Mouse (Mus musculus) CH12.LX (cell line): ENCODE results near the gene Fam227b. TPM values are rescaled to one million over a fixed set of nuclear protein-coding genes. Genes with fewer than 3 reads are reported as not detected.

Experiments
- DNase-seq: peaks from one replicate; pipeline ENCODE4 v3.0.0-alpha.2; 2013; ENCODE audit errors: extremely low read depth
- H3K27ac ChIP-seq: 2 replicates; pipeline ENCODE4 v1.5.1; 2012; ENCODE audit warnings: low read depth, mild to moderate bottlenecking, control low read depth, moderate library complexity; ENCODE audit not compliant: insufficient read depth
- H3K27me3 ChIP-seq: replicated peaks from 2 replicates; pipeline ENCODE3; 2012; ENCODE audit warnings: inconsistent platforms
- H3K36me3 ChIP-seq, 2 experiments: replicated peaks in 1 of 2; 2 replicates each; pipeline versions ENCODE3 to v1.6.1; 2012; ENCODE audit warnings: inconsistent platforms in 1 of 2, low read length in 1 of 2, mild to moderate bottlenecking in 1 of 2, mixed read lengths in 1 of 2, moderate library complexity in 1 of 2; ENCODE audit not compliant: control insufficient read depth in 1 of 2, insufficient read depth in 1 of 2
- H3K4me1 ChIP-seq, 2 experiments: 2 replicates each; pipeline ENCODE4 v1.6.1; 2012; ENCODE audit warnings: inconsistent platforms in 1 of 2, moderate library complexity in 1 of 2; ENCODE audit not compliant: insufficient read depth in 2 of 2, control insufficient read depth in 1 of 2
- H3K4me2 ChIP-seq: 2 replicates; pipeline ENCODE4 v1.6.1; 2012; ENCODE audit warnings: low read depth, mild to moderate bottlenecking, control low read depth; ENCODE audit not compliant: poor library complexity, insufficient read depth, severe bottlenecking
- H3K4me3 ChIP-seq, 3 experiments: fragments of 150-350 bp in 1 of 3; sonication (generic) in 1 of 3; replicated peaks in 1 of 3; 2 replicates each; pipeline versions ENCODE3 to v1.5.1; 2011 to 2012; ENCODE audit warnings: low read depth in 2 of 3, low read length in 2 of 3, mild to moderate bottlenecking in 2 of 3, moderate library complexity in 2 of 3, control low read depth in 1 of 3, improper control_type of control experiment in 1 of 3, inconsistent platforms in 1 of 3, mixed read lengths in 1 of 3; ENCODE audit not compliant: poor library complexity in 1 of 3
- H3K79me2 ChIP-seq: replicated peaks from 2 replicates; pipeline ENCODE4 v1.6.1; 2012; ENCODE audit warnings: mild to moderate bottlenecking, moderate library complexity; ENCODE audit not compliant: control insufficient read depth, poor library complexity, insufficient read depth, severe bottlenecking; ENCODE audit errors: extremely low read depth
- H3K9ac ChIP-seq: 2 replicates; pipeline ENCODE4 v1.6.1; 2012; ENCODE audit warnings: low read depth, mild to moderate bottlenecking, control low read depth, moderate library complexity; ENCODE audit not compliant: insufficient read depth
- H3K9me3 ChIP-seq: replicated peaks from 2 replicates; pipeline ENCODE3; 2012; ENCODE audit warnings: low read length, inconsistent platforms, mixed read lengths
- CTCF ChIP-seq, 2 experiments: IDR thresholded peaks in 1 of 2; conservative IDR thresholded peaks in 1 of 2; 2 replicates each; pipeline ENCODE4 v1.5.1; 2011 to 2012; ENCODE audit warnings: low read depth in 2 of 2, low read length in 2 of 2, improper control_type of control experiment in 1 of 2, inconsistent platforms in 1 of 2, mild to moderate bottlenecking in 1 of 2, moderate library complexity in 1 of 2
- ETS1 ChIP-seq: conservative IDR thresholded peaks from 2 replicates; pipeline ENCODE4 v1.6.1; 2012; ENCODE audit warnings: low read depth, mild to moderate bottlenecking, inconsistent platforms, low read length, improper control_type of control experiment, moderate library complexity
- GABPA ChIP-seq: IDR thresholded peaks from 2 replicates; pipeline ENCODE4 v1.6.1; 2012; ENCODE audit warnings: low read depth, low read length, improper control_type of control experiment, inconsistent platforms; ENCODE audit not compliant: insufficient replicate concordance
- JUND ChIP-seq: conservative IDR thresholded peaks from 2 replicates; pipeline ENCODE4 v1.6.1; 2011; ENCODE audit warnings: low read depth, low read length, improper control_type of control experiment
- KAT2A ChIP-seq: IDR thresholded peaks from 2 replicates; pipeline ENCODE4 v1.6.1; 2012; ENCODE audit warnings: low read length, improper control_type of control experiment, inconsistent platforms; ENCODE audit not compliant: insufficient replicate concordance
- MAX ChIP-seq: IDR thresholded peaks from 2 replicates; pipeline ENCODE4 v1.6.1; 2011; ENCODE audit warnings: low read length, improper control_type of control experiment
- MAZ ChIP-seq: IDR thresholded peaks from 2 replicates; pipeline ENCODE4 v1.6.1; 2012; ENCODE audit warnings: low read depth, mild to moderate bottlenecking, inconsistent platforms, low read length, improper control_type of control experiment, moderate library complexity
- MEF2A ChIP-seq: IDR thresholded peaks from 2 replicates; pipeline ENCODE4 v1.6.1; 2014; ENCODE audit warnings: low read depth, mild to moderate bottlenecking, inconsistent platforms, low read length, improper control_type of control experiment, borderline replicate concordance
- MXI1 ChIP-seq: IDR thresholded peaks from 2 replicates; pipeline ENCODE4 v1.6.1; 2011; ENCODE audit warnings: mild to moderate bottlenecking, low read depth, low read length, improper control_type of control experiment
- MYC ChIP-seq: IDR thresholded peaks from 2 replicates; pipeline ENCODE4 v1.6.1; 2011; ENCODE audit warnings: low read depth, mild to moderate bottlenecking, improper control_type of control experiment, low read length
- NELFE ChIP-seq: IDR thresholded peaks from 2 replicates; pipeline ENCODE4 v1.6.1; 2011; ENCODE audit warnings: low read depth, low read length, improper control_type of control experiment
- NRF1 ChIP-seq: IDR thresholded peaks from 2 replicates; pipeline ENCODE4 v1.6.1; 2014; ENCODE audit warnings: low read depth, mild to moderate bottlenecking, inconsistent platforms, low read length, improper control_type of control experiment, moderate library complexity
- POLR2A ChIP-seq: IDR thresholded peaks from 2 replicates; pipeline ENCODE4 v1.6.1; 2011; ENCODE audit warnings: low read depth, mild to moderate bottlenecking, improper control_type of control experiment, low read length
- UBTF ChIP-seq: IDR thresholded peaks from 2 replicates; pipeline ENCODE4 v1.6.1; 2012; ENCODE audit warnings: low read depth, mild to moderate bottlenecking, inconsistent platforms, low read length, improper control_type of control experiment, moderate library complexity
- USF1 ChIP-seq: IDR thresholded peaks from 2 replicates; pipeline ENCODE4 v1.6.1; 2014; ENCODE audit warnings: low read depth, mild to moderate bottlenecking, inconsistent platforms, low read length, improper control_type of control experiment
- USF2 ChIP-seq: conservative IDR thresholded peaks from 2 replicates; pipeline ENCODE4 v1.6.1; 2011; ENCODE audit warnings: low read depth, low read length, improper control_type of control experiment
- ZC3H11A ChIP-seq: IDR thresholded peaks from 2 replicates; pipeline ENCODE4 v1.6.1; 2012; ENCODE audit warnings: low read depth, mild to moderate bottlenecking, inconsistent platforms, low read length, improper control_type of control experiment
- ZKSCAN1 ChIP-seq: IDR thresholded peaks from 2 replicates; pipeline ENCODE4 v1.6.1; 2012; ENCODE audit warnings: low read depth, inconsistent platforms, low read length, improper control_type of control experiment, borderline replicate concordance
- ZMIZ1 ChIP-seq: IDR thresholded peaks from 2 replicates; pipeline ENCODE4 v1.6.1; 2012; ENCODE audit warnings: low read depth, mild to moderate bottlenecking, inconsistent platforms, low read length, improper control_type of control experiment
- ZNF384 ChIP-seq: IDR thresholded peaks from 2 replicates; pipeline ENCODE4 v1.6.1; 2012; ENCODE audit warnings: low read depth, low read length, improper control_type of control experiment, inconsistent platforms
- dilution Hi-C: fragments of 300-500 bp; cut with MboI; formaldehyde crosslinking; loops from 2 replicates; pipeline ENCODE4 v1.14.3; 2020; ENCODE audit warnings: low sequenced_read_pairs; ENCODE audit not compliant: extremely low pct_unique_long_range_greater_than_20kb, extremely low pct_ligation_motif_present
- in situ Hi-C: fragments of 300-500 bp; cut with MboI; formaldehyde crosslinking; loops from 3 replicates; pipeline ENCODE4 v1.14.3; 2019; ENCODE audit warnings: low sequenced_read_pairs, low pct_ligation_motif_present, low pct_unique_long_range_greater_than_20kb, mixed read lengths
- polyA plus RNA-seq: library from polyadenylated mRNA; unstranded; fragments of >175 nt; gene quantifications from 2 replicates; pipeline ENCODE4 v1.2.1, GENCODE M21; 2012; ENCODE audit warnings: low read depth; ENCODE audit not compliant: insufficient read length
- total RNA-seq, 2 experiments: library from RNA; depleted of rRNA; stranded (reverse); fragments of 300-350 nt in 1 of 2; fragments of >200 nt in 1 of 2; gene quantifications; 2 replicates each; pipeline ENCODE4 v1.2.3; 2012 to 2014

Fam227b gene
- total and polyA plus RNA-seq, 3 experiments = not detected

DNA sequence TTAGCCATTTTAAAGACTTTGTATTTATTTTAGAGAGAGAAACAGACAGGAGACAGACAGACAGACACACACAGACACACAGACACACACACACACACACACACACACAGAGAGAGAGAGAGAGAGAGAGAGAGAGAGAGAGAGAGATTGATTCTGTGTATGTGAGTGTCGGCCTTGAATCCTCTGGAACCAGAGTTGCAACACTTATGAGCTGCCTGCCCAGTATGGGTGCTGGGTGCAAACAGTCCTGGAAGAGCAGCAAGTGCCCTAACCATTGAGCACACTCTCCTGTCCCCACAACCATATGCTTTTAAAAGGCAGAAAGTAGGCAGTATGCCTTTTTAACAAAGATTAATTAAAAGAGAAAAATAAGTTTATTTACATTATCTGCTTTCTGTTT, 183.0 kb downstream of the Fam227b start:
- Histone ChIP-seq H3K27ac (no peak overlapping the region), H3K9ac (no peak overlapping the region), H3K4me2 (no peak overlapping the region), H3K9me3 (no peaks in the 10 kb centered on the region), H3K4me1 (no peaks in the 10 kb centered on the region), H3K79me2 (no peaks in the 10 kb centered on the region)
- in situ Hi-C loops (no loop called here), dilution Hi-C loops (no loop called here)
- DNase-seq = no peak
- TF ChIP-seq KAT2A = no peak
- TF ChIP-seq POLR2A = no peak
- no peak for TF ChIP-seq JUND
- no peak for TF ChIP-seq ZKSCAN1
- TF ChIP-seq ZMIZ1 = no peak
- TF ChIP-seq MYC = no peak
- no peak for TF ChIP-seq MAX
- TF ChIP-seq, all 38 proteins: peak for 0
- Histone ChIP-seq H3K4me3 (no peak overlapping the region), H3K36me3 (peaks cover 7 to 64% of the 10 kb centered on the region in 2 experiments), H3K27me3 (no peaks in the 10 kb centered on the region)

DNA sequence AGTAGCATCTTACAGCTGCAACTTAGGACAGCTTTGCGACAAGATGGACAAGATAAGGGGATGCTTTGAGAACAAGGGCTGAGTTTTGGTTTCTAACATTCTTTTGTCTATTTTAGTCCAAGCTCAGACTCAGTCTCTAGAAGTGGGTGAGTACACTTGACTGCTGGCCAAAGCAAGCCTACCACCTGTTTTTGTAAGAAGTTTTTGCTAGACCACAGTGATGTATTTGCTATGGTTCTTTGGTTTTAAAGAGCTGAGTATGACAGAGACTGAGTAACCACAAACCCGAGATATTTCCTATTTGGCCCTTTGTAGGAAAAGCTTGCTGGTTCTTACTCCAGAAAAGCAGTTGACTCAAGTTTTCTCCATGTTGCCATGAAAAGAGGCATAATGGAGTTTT, 203.6 kb downstream of the Fam227b start:
- dilution Hi-C loops (no loop called here), in situ Hi-C loops (no loop called here)
- TF ChIP-seq MEF2A (no peak), ZNF384 (no peak), ZC3H11A (no peak), MXI1 (no peak), UBTF (no peak), NRF1 (no peak), USF2 (no peak), USF1 (no peak), CTCF (conservative IDR thresholded peaks at IDR 0.05 in 1 of 2, IDR thresholded peaks at IDR 0.05 in 1 of 2; ENCODE audit: low read depth in 2 of 2, low read length in 2 of 2) (no peak), MYC (no peak), ETS1 (no peak), MAZ (no peak), NELFE (no peak), ZKSCAN1 (no peak), GABPA (no peak)
- Histone ChIP-seq H3K79me2 (no peaks in the 10 kb centered on the region), H3K36me3 (peaks cover 17 to 55% of the 10 kb centered on the region in 2 experiments), H3K4me3 (no peak overlapping the region), H3K4me2 (no peak overlapping the region), H3K9ac (no peak overlapping the region), H3K9me3 (peaks cover 2% of the 10 kb centered on the region), H3K27me3 (no peaks in the 10 kb centered on the region), H3K27ac (no peak overlapping the region), H3K4me1 (peaks cover 0 to 4% of the 10 kb centered on the region in 2 experiments; a peak in 1 of 4 replicates)
- DNase-seq = peak; percentile 14
